Mouse (Mus musculus) gonadal fat pad, adult 2 months (tissue): ENCODE results near the gene Cxcr6. TPM values are rescaled to one million over a fixed set of nuclear protein-coding genes. Genes with fewer than 3 reads are reported as not detected.

Experiments used
- DNase-seq: peaks from one replicate; pipeline ENCODE4 v3.0.0-alpha.2; 2012; ENCODE audit warnings: low read depth
- polyA plus RNA-seq: library from polyadenylated mRNA; depleted of rRNA; stranded (reverse); fragments of >200 nt; gene quantifications from 2 replicates; pipeline ENCODE4 v1.2.3, GENCODE M21; 2012; rRNA removed

The Cxcr6 gene
- polyA plus RNA-seq, 1 experiment: 0.57 TPM

DNA sequence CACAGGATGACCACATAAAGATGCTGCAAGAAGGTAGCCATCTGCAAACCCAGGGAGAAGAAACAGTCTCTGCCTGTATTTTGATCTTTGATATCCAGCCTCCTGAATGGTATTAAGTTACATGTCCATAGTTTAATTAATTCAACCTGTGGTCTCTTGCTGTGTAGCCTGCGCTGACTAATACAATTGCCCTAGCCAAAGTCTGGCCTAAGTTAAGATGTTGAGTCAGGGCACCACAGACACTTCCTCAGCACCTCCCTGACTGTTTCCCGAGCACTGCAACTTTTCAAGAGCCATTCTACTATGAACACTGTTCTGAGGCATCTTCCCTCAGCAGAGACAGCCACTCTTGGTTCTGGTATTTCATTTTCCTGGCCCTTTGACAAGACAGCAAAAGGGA is 12.3 kb downstream of the Cxcr6 start:
- DNase-seq: no peak

DNA sequence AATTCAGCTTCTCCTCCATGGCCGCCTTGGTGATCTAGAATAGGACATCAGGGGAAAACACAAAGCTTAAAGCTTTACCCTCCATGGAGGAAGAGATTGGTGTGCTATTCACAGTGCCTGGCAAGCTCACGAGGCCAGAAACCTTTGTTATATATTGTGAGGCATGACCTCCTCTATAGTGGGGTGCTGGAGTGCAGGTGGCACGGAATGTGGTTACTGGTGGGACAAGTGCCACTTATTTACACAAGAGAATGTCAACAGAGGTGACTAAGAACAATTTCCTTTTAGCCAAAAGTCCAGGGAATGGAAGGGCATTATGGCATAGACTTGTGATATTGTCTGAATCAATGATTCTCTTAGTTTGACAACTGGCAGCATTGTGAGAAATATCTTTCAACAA is 20.4 kb downstream of the Cxcr6 start:
- DNase-seq: no peak

DNA sequence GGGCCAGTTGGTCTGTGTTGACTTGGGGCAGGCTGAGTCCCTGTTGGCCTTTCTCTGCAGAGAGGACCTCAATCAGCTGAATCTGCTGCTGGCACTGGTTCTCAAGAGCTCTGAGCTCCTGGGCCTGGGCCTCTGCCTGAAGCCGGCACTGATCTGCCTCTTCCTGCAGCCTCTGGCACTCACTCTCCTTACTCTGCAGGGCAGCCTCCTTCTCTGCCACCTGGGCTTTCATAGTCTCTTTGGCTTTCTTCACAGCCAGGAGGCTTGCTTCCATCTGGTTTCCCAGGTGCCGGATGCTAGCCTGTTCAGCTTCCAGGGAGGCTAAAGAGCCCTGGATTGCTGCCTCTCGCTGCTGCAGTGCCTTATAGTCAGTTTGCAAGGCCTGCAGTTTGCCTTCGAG is 22.6 kb downstream of the Cxcr6 start:
- DNase-seq: no peak

DNA sequence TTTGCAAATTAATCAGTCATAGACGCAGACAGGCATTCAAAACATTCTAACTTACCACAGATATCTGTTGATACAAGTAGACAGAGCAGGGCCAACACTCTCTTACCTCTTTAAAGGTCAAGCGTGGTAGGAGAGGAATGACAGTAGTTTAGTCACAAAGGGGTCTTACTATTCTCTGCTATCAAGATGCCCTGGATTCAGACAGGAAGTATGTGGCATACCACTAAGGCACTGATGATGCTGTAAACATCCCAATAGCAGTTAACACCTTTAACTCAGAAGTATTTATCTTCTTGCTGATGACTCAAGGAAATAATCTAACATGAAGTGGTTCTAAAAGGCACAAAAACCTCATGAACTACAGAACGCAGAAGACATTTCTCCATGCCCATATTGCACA is 29.6 kb downstream of the Cxcr6 start:
- DNase-seq: no peak

DNA sequence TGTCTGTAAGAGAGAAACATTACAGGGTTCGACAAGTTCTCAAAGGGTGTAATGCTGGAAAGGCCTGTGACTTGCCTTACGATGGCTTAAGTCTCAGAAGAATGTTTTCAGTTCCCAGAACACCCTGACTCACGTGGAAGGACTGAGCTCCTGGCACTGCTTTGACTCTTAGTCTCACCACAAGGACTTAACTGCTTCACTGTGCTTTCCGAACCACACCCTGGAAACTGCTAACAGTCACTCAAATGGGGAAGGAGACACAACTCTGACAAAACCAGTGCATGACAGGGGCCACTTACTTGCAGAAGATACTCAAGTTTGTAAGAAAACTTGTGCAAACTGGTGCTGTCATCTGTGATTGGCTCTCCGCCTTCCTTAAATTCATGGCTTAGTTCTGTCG is 34.0 kb downstream of the Cxcr6 start:
- DNase-seq: no peak

DNA sequence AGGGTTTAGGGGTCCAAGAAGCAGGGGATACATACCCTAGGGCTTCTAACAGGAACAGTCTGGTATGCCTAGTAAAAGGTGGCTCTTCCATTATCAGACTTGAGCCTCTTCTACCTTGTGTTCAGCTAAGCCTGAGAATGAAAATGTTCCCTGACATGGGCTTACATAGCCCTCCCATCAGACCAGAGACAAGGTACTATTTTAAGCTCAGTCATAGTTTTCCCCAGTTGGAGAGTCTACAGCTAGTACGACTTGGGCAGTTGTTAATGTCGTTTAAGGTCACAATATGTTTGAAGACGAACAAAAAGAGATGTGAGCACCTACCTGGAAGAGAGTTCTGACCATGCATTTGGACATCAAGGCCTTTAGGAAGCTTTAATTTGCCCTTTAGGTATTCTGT is 38.2 kb downstream of the Cxcr6 start:
- DNase-seq: no peak

DNA sequence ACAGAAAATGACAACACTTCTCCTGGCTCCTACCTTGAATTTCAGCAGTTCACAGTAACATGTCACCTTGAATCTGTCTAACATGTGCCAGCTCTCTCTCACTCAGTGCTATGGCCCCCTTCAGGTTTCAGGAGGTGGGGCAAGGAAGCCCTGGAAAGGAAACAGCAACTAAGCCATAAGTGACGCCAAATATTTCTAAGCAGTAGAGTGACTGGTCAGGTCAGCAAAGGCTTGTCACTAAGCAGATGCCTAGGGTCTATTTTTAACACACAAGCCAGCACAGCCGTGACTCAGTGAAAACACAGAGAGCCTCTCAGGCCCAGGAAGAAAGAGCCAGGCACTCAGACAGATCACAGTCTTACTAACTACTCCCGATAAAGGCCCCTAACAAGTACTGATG is 38.8 kb downstream of the Cxcr6 start:
- DNase-seq: no peak

DNA sequence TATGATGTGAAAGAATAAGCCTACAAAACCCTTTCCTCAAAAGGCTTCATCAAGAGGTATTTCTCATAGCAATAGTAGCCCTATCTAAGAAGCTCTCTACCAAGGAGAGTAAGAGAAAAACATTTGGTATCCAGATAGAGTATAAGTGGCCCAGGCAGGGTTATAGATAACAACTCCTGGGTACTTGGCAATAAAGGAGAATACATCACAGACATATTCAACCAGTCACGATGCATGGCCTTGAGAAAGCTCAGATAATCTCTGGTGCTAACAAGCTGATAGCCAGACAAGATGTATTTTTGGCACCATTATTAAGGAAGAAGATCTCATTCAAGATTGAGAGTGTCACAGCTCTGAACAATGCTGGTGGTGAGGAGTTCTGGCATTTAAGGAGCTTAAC is 40.2 kb downstream of the Cxcr6 start:
- DNase-seq: no peak

DNA sequence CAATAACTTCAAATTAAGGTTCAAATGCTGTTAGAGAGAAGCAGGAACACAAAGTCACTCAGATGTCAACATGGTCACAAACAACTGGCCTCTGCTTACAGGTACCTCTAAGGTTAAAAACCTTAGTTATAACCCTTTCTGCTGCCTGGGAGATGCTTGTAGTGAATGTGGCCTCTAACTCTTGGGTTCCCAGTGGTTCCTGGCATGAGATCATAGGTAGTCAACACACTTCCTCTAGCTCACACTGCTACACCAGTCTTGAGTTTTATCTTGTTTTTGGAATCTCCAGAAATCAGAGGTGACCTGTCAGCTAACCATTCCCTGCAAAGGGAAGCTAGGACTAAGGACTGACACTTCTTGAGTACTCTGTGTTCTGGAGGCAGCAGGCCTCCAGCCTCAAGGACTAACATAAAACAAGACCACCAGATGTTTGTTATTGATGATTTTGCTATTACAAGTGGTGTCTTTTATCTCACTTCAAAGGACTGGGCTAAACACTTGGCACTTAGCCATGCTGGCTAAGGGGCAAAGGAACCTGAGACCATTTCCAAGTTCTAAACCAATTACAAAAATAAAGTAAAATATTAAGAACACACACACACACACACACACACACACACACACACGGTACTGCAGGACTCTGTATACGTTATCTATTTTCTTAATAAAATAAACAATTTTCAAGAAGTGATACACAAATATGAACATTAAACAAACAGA is 43.9 kb downstream of the Cxcr6 start:
- no peak for DNase-seq

DNA sequence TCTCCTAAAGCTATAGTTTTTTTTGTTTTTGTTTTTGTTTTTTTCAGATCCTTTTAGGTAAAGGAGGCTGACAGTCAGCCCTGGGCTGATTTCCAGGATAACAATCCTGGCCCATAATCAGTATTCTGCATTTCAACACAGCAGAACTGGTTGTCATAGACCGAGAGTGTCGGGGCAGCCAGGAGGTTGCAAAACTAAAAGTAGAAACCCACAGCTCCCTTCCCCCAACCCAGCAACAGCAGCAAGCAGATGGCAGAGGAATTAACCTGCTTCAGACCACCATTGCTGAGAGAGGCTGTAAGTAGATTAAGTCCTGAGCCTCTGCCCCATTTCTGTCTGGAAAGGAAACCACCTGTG is 44.4 kb downstream of the Cxcr6 start:
- DNase-seq: peak; percentile 60

DNA sequence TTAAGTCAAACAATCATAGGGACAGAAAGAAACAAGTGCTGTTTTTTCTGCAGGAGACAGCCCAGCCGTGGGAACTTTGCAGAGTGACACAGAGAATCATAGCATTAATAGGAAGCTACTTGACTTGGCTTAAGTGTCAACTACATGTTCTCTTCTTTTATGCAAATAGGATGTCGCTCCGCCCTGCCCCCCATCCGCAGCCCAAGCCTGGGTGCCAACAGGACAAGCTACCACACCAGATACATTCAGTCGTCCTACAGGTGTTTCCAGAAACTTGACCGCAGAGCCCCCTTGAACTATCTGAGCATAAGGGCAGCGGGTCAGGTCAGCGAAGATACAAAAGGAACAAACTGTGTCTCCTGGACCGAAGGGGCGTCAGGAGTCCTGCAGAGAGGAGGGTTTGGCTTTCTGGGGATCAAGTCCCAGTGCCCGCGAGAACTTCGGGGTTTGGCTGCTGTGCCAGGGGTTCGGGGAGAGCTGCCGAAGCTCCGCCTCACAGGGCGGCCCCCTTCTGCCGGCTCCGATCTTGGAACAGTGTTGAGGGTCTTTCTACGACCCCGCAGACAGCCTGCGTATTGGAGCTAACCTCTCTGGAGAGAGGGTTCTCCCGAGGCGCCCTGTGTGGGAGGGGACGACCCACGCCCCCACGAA is 44.9 kb downstream of the Cxcr6 start:
- no peak for DNase-seq

DNA sequence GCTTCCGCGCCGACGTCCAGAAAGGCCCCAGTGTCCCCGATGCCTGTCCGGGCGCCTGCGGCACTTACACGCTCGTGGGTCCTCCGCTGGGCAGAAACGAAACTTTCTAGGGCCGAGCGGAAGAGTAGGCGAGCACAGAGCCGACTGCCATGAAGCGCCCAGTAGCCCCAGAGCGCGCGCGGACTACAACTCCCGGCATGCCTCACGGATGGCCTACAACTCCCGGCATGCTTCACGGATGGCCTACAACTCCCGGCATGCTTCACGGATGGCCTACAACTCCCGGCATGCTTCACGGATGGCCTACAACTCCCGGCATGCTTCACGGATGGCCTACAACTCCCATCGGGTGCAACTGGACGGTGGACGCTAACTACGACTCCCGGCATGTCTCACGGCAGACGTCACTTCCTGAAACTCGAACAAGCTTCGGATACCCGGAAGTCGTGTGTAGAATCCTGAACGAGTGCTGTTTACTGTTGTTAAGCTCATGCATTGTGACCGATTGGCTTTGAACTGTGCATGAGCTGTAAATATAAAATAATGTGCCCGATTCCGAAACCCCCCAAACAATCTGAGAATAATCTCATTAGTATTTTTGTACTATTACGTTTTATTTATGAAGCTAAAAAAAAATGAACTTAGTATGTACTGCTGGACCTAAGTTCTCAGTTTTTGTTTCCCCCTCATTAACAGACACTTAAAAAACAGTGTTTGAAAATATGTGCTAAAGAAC is 45.6 kb downstream of the Cxcr6 start, which contains the start of gene Fyco1:
Fyco1 (minus strand) TSS at position 187 of the 736 bp plus-strand sequence.
- DNase-seq: peak; percentile 85

DNA sequence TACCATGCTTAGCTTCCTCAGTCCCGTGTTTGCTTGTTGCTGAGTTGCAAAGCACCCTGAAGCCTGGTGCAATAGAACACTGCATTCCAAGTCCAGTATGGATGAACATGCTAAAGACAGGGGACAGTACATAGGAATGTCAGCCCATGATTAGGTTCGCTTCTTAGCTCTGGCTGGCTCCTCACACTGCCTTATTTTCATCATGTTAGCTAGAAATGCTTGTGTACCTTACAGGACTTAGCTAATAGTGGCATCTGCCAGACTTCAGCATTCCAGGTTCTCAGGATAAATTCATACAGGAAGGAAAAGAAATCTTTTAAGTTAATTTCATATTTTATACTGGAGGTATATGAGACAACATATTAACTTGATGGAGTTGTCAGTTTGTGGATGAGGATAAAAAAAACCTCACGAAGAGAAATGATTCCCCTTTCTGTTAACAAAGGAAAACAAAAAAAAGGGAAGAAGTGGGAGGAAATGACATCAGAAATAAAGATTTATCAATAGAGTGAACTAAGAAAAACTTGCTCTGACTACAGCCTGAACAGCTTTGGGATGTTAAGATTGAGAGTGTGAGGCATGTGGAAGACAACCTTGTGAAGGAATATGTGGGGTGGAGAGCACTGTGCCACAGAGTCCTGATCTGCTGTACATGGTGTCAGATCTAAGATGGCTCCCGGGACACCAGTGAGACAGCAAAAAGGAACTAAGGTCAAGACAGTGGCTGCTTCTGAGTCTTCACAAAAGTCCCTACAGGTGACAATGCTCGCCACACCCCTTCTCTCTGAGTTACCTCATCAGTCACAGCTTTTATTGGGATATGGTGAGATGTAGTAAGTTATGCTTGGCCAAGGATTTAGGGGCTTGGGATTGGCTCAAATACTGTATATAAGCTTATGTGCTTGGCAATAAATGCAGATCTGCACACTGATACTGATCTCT is 46.4 kb downstream of the Cxcr6 start:
- no peak for DNase-seq

DNA sequence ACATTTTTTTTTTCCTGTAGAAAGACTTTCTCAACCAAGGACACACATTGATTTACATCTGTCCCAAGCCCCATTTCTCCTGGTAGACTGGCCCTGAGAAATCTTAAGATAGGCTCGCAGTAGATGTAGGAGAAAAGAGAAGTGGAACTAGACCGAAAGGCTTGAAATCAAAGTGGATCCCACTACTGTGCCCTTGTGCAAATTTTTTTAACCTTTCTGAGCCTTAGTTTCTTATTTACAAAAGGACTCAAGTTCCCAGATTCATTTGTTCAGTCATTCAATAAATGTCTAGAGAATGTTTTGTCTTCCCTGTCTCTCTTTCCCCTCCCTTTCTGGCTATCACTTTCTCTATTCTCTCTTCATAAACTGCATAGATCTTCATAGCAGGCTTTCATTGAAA is 50.6 kb downstream of the Cxcr6 start:
- no peak for DNase-seq

Other genes starting within 250 kb of the Cxcr6 start
- 0.35 and 0.39 TPM in 2 replicates for gene Slc6a20b, start 173.9 kb upstream of the Cxcr6 start, polyA plus RNA-seq
- gene Ccr9, start 128.0 kb upstream of the Cxcr6 start, polyA plus RNA-seq: 0.18 and 0.24 TPM in 2 replicates
- 2.2 and 2.7 TPM in 2 replicates for gene Slc6a20a, start 127.6 kb upstream of the Cxcr6 start, polyA plus RNA-seq
- 6.2 and 8.1 TPM in 2 replicates for gene Lztfl1, start 88.8 kb upstream of the Cxcr6 start, polyA plus RNA-seq
- gene Fyco1, start 45.4 kb downstream of the Cxcr6 start, polyA plus RNA-seq: 8.6 and 19.0 TPM in 2 replicates
- gene Xcr1, start 55.6 kb downstream of the Cxcr6 start, polyA plus RNA-seq: 0.20 and 0.30 TPM in 2 replicates
- 2.5 and 4.5 TPM in 2 replicates for gene Ccr1, start 162.2 kb downstream of the Cxcr6 start, polyA plus RNA-seq
- gene Ccr1l1, start 171.9 kb downstream of the Cxcr6 start, polyA plus RNA-seq: 0.20 and 0.28 TPM in 2 replicates
- gene Ccr3, start 215.5 kb downstream of the Cxcr6 start, polyA plus RNA-seq: 0.16 and 0.23 TPM in 2 replicates